Mouse (Mus musculus) stomach, postnatal 0 days (tissue): ENCODE results near the gene Gm10337.

Experiments used
- CTCF ChIP-seq: IDR thresholded peaks from 2 replicates; pipeline ENCODE4 v1.5.1; 2016; ENCODE audit warnings: antibody characterized with exemption, low read depth, mild to moderate bottlenecking, moderate library complexity
- EP300 ChIP-seq: optimal IDR thresholded peaks from 2 replicates; pipeline ENCODE3; 2016; ENCODE audit warnings: antibody characterized with exemption

GRCm38 (mm10) chr15:102520416-102520815 is 16.9 kb downstream of the Gm10337 start:
- TF ChIP-seq CTCF (0 out of 2 replicates have a peak, but pooled peaks have one; percentile 5), EP300 (no peak)
